Mouse (Mus musculus) CH12.LX (cell line): ENCODE measurements at regions not wholly inside any gene's neighbourhood (a gene's known extent, or its start where the extent isn't known, plus 50 kb on each side); places are given as distances from the start of the nearest gene placed in this dataset.

Experiments
- CHD2 ChIP-seq: IDR thresholded peaks from 2 replicates; pipeline ENCODE4 v1.6.1; 2011; ENCODE audit warnings: low read length, improper control_type of control experiment
- CTCF ChIP-seq, 2 experiments: IDR thresholded peaks in 1 of 2; conservative IDR thresholded peaks in 1 of 2; 2 replicates each; pipeline ENCODE4 v1.5.1; 2011 to 2012; ENCODE audit warnings: low read depth in 2 of 2, low read length in 2 of 2, improper control_type of control experiment in 1 of 2, inconsistent platforms in 1 of 2, mild to moderate bottlenecking in 1 of 2, moderate library complexity in 1 of 2
- E2F4 ChIP-seq: IDR thresholded peaks from 2 replicates; pipeline ENCODE4 v1.6.1; 2011; ENCODE audit warnings: low read depth, low read length, improper control_type of control experiment; ENCODE audit not compliant: insufficient replicate concordance
- EP300 ChIP-seq: IDR thresholded peaks from 2 replicates; pipeline ENCODE4 v1.6.1; 2011; ENCODE audit warnings: low read length, improper control_type of control experiment
- MAFK ChIP-seq: IDR thresholded peaks from 2 replicates; pipeline ENCODE4 v1.6.1; 2011; ENCODE audit warnings: low read length, improper control_type of control experiment; ENCODE audit not compliant: insufficient replicate concordance
- MAX ChIP-seq: IDR thresholded peaks from 2 replicates; pipeline ENCODE4 v1.6.1; 2011; ENCODE audit warnings: low read length, improper control_type of control experiment
- MAZ ChIP-seq: IDR thresholded peaks from 2 replicates; pipeline ENCODE4 v1.6.1; 2012; ENCODE audit warnings: low read depth, mild to moderate bottlenecking, inconsistent platforms, low read length, improper control_type of control experiment, moderate library complexity
- MYC ChIP-seq: IDR thresholded peaks from 2 replicates; pipeline ENCODE4 v1.6.1; 2011; ENCODE audit warnings: low read depth, mild to moderate bottlenecking, improper control_type of control experiment, low read length
- POLR2A ChIP-seq: IDR thresholded peaks from 2 replicates; pipeline ENCODE4 v1.6.1; 2011; ENCODE audit warnings: low read depth, mild to moderate bottlenecking, improper control_type of control experiment, low read length
- POLR2AphosphoS2 ChIP-seq: IDR thresholded peaks from 2 replicates; pipeline ENCODE4 v1.6.1; 2011; ENCODE audit warnings: low read depth, low read length, improper control_type of control experiment
- UBTF ChIP-seq: IDR thresholded peaks from 2 replicates; pipeline ENCODE4 v1.6.1; 2012; ENCODE audit warnings: low read depth, mild to moderate bottlenecking, inconsistent platforms, low read length, improper control_type of control experiment, moderate library complexity
- USF2 ChIP-seq: conservative IDR thresholded peaks from 2 replicates; pipeline ENCODE4 v1.6.1; 2011; ENCODE audit warnings: low read depth, low read length, improper control_type of control experiment

DNA sequence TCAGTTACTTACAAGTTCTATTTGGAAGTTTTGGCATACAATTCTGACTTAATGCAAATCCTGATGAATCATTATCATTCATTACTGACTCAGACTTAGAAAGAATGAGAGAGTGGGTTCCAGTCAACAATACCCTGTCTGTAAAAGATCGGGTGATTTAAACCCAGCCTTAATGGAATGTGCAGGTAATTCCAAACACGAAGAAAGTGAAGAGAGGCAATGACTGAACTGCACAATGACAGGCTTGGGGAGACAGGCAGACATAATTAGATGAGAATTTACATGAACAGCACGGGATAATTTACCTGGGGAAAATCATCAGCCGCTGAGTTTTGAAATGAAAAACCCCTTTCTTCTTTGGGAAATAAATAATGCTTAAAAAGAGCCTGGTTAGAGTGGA is 963.9 kb upstream of the Jmjd1c start:
- no peak for TF ChIP-seq CTCF (conservative IDR thresholded peaks at IDR 0.05 in 1 of 2, IDR thresholded peaks at IDR 0.05 in 1 of 2; ENCODE audit: low read depth in 2 of 2, low read length in 2 of 2)
- no peak for TF ChIP-seq MAX
- no peak for TF ChIP-seq MYC
- no peak for TF ChIP-seq POLR2A
- TF ChIP-seq MAFK, result no peak
- TF ChIP-seq CHD2, result no peak
- TF ChIP-seq POLR2AphosphoS2, result no peak
- no peak for TF ChIP-seq USF2
- TF ChIP-seq EP300, result no peak
- no peak for TF ChIP-seq UBTF
- no peak for TF ChIP-seq MAZ
- TF ChIP-seq E2F4, result no peak
